Mouse (Mus musculus) small intestine, adult 2 months (tissue): ENCODE results near the gene Pi4ka. TPM values are rescaled to one million over a fixed set of nuclear protein-coding genes. Genes with fewer than 3 reads are reported as not detected.

Experiments used
- H3K27ac ChIP-seq: fragments of 200-500 bp; 2 replicates; pipeline ENCODE4 v1.5.1; 2012; ENCODE audit warnings: low read depth, low read length, control low read depth, inconsistent platforms; ENCODE audit not compliant: insufficient read depth
- H3K27me3 ChIP-seq: fragments of 200-500 bp; 2 replicates; pipeline ENCODE4 v1.6.1; 2012; ENCODE audit warnings: mild to moderate bottlenecking, moderate library complexity, low read length, inconsistent platforms; ENCODE audit not compliant: control insufficient read depth, insufficient read depth
- H3K36me3 ChIP-seq: fragments of 200-500 bp; 2 replicates; pipeline ENCODE4 v1.6.1; 2012; ENCODE audit warnings: mild to moderate bottlenecking, low read length, control low read depth, inconsistent platforms; ENCODE audit not compliant: control insufficient read depth, insufficient read depth
- H3K4me1 ChIP-seq: fragments of 200-500 bp; 2 replicates; pipeline ENCODE4 v1.6.1; 2012; ENCODE audit warnings: low read length, inconsistent platforms, mixed read lengths; ENCODE audit not compliant: control insufficient read depth, insufficient read depth, insufficient read length
- H3K4me3 ChIP-seq: fragments of 200-500 bp; 2 replicates; pipeline ENCODE4 v1.5.1; 2012; ENCODE audit warnings: low read depth, mild to moderate bottlenecking, control low read depth, inconsistent platforms, low read length, moderate library complexity
- CTCF ChIP-seq: fragments of 200-500 bp; IDR thresholded peaks from 2 replicates; pipeline ENCODE4 v1.5.1; 2012; ENCODE audit warnings: low read depth, mild to moderate bottlenecking, control low read depth, inconsistent platforms, low read length, moderate library complexity, mixed read lengths; ENCODE audit not compliant: insufficient replicate concordance, insufficient read length; ENCODE audit errors: extremely low read depth
- POLR2A ChIP-seq: fragments of 200-500 bp; IDR thresholded peaks from 2 replicates; pipeline ENCODE4 v1.6.1; 2012; ENCODE audit warnings: low read depth, mild to moderate bottlenecking, control low read depth, inconsistent platforms, low read length, moderate library complexity
- WGBS: fragments of 180-500 bp; shearing (Covaris S2); methylation state at CpG from one replicate; pipeline ENCODE4 v1.1.7; 2018; 5-methylcytosine and 5-hydroxymethylcytosine counted together
- polyA plus RNA-seq: library from polyadenylated mRNA; depleted of rRNA; stranded (reverse); fragments of >200 nt; gene quantifications from 2 replicates; pipeline ENCODE4 v1.2.3, GENCODE M21; 2012

The Pi4ka gene
- polyA plus RNA-seq, 1 experiment: 56.9 TPM

- WGBS: 83% methylated on average over 1 of the region's 1 CpGs
- no peak overlapping the region for H3K4me3 ChIP-seq
- no peak overlapping the region for H3K27ac ChIP-seq
- no peaks in the 10 kb centered on the region for H3K27me3 ChIP-seq
- H3K4me1 ChIP-seq: no peaks in the 10 kb centered on the region
- no peaks in the 10 kb centered on the region; the same call in 1 of the 2 replicates for H3K36me3 ChIP-seq
- TF ChIP-seq CTCF: no peak
Observed at GRCm38 (mm10) chr16:17336089-17336488, 70.0 kb downstream of the Pi4ka start.

GRCm38 (mm10) chr16:17334574-17334973 lies 71.5 kb downstream of the Pi4ka start:
- 0 out of 2 replicates have a peak, but pooled peaks cover 1% of the 10 kb centered on the region for H3K36me3 ChIP-seq
- no peak overlapping the region for H3K27ac ChIP-seq
- no peaks in the 10 kb centered on the region for H3K4me1 ChIP-seq
- H3K4me3 ChIP-seq: no peak overlapping the region
- no peaks in the 10 kb centered on the region for H3K27me3 ChIP-seq
- TF ChIP-seq POLR2A (no peak), CTCF (no peak)

GRCm38 (mm10) chr16:17331855-17332254 lies 74.3 kb downstream of the Pi4ka start:
- H3K27ac ChIP-seq: no peak overlapping the region
- no peak overlapping the region for H3K4me3 ChIP-seq
- no peaks in the 10 kb centered on the region for H3K27me3 ChIP-seq
- peaks cover 6% of the 10 kb centered on the region for H3K36me3 ChIP-seq
- no peaks in the 10 kb centered on the region for H3K4me1 ChIP-seq
- WGBS: 95% methylated on average over 5 of the region's 5 CpGs
- no peak for TF ChIP-seq POLR2A
- no peak for TF ChIP-seq CTCF

GRCm38 (mm10) chr16:17331116-17331515 lies 75.0 kb downstream of the Pi4ka start, which contains the start of gene Serpind1:
Serpind1 (plus strand) TSS chr16:17331371.
- H3K4me3 ChIP-seq: no peak within 1 kb of the TSS
- H3K36me3 ChIP-seq: peaks cover 6% of the 10 kb centered on the region
- TF ChIP-seq CTCF (no peak), POLR2A (no peak)
- no peaks in the 10 kb centered on the region for H3K27me3 ChIP-seq
- no peaks in the 10 kb centered on the region for H3K4me1 ChIP-seq
- WGBS: 72% methylated on average over 2 of the region's 2 CpGs
- H3K27ac ChIP-seq: no peak within 1 kb of the TSS

GRCm38 (mm10) chr16:17329848-17330570 lies 76.1 kb downstream of the Pi4ka start:
- TF ChIP-seq CTCF (no peak), POLR2A (no peak)
- WGBS: 85% methylated on average over 1 of the region's 1 CpGs
- no peak overlapping the region for H3K27ac ChIP-seq
- H3K27me3 ChIP-seq: no peaks in the 10 kb centered on the region
- H3K4me1 ChIP-seq: no peaks in the 10 kb centered on the region
- H3K4me3 ChIP-seq: no peak overlapping the region
- peaks cover 15% of the 10 kb centered on the region for H3K36me3 ChIP-seq

- peaks cover 27% of the 10 kb centered on the region for H3K36me3 ChIP-seq
- WGBS: 95% methylated on average over 2 of the region's 2 CpGs
- H3K4me3 ChIP-seq: no peak overlapping the region
- no peak overlapping the region for H3K27ac ChIP-seq
- no peak for TF ChIP-seq CTCF
- TF ChIP-seq POLR2A: no peak
- H3K27me3 ChIP-seq: no peaks in the 10 kb centered on the region
- H3K4me1 ChIP-seq: no peaks in the 10 kb centered on the region
Observed at GRCm38 (mm10) chr16:17326064-17326463, 80.0 kb downstream of the Pi4ka start.

GRCm38 (mm10) chr16:17324745-17325144 lies 81.4 kb downstream of the Pi4ka start:
- H3K36me3 ChIP-seq: peaks cover 26% of the 10 kb centered on the region
- TF ChIP-seq CTCF (no peak), POLR2A (no peak)
- no peak overlapping the region for H3K27ac ChIP-seq
- WGBS: 92% methylated on average over 5 of the region's 5 CpGs
- no peak overlapping the region for H3K4me3 ChIP-seq
- no peaks in the 10 kb centered on the region for H3K4me1 ChIP-seq
- no peaks in the 10 kb centered on the region for H3K27me3 ChIP-seq
